Mouse (Mus musculus) hindbrain, embryonic 12.5 days (tissue): ENCODE data around the gene Tsen15. TPM values are rescaled to one million over a fixed set of nuclear protein-coding genes. Genes with fewer than 3 reads are reported as not detected.
"Not testable (repeated sequence)": the region's sequence is repeated elsewhere in the genome, so short reads cannot be mapped to it uniquely, and the experiment has no call there.

ENCODE experiments used
- ATAC-seq: fragments of 200-750 bp; cut with Nextera tagmentation; 2 replicates; pipeline ENCODE4 v1.8.0; 2017; ENCODE audit warnings: moderate TSS enrichment; ENCODE audit not compliant: low FRiP score
- H3K27ac ChIP-seq: fragments of 300-500 bp; sonication (generic); 2 replicates; pipeline ENCODE4 v1.5.1; 2016; ENCODE audit warnings: mild to moderate bottlenecking
- H3K27me3 ChIP-seq: fragments of 300-500 bp; sonication (generic); 2 replicates; pipeline ENCODE4 v1.6.1; 2016; ENCODE audit warnings: mild to moderate bottlenecking
- H3K36me3 ChIP-seq: fragments of 300-500 bp; sonication (generic); 2 replicates; pipeline ENCODE4 v1.6.1; 2016; ENCODE audit warnings: mild to moderate bottlenecking
- H3K4me1 ChIP-seq: fragments of 300-500 bp; sonication (generic); 2 replicates; pipeline ENCODE4 v1.6.1; 2016
- H3K4me2 ChIP-seq: fragments of 300-500 bp; sonication (generic); replicated peaks from 2 replicates; pipeline ENCODE4 v1.6.1; 2016; ENCODE audit warnings: mild to moderate bottlenecking
- H3K4me3 ChIP-seq: fragments of 300-500 bp; sonication (generic); 2 replicates; pipeline ENCODE4 v1.5.1; 2016; ENCODE audit warnings: mild to moderate bottlenecking
- H3K9ac ChIP-seq: fragments of 300-500 bp; sonication (generic); 2 replicates; pipeline ENCODE4 v1.6.1; 2016; ENCODE audit warnings: mild to moderate bottlenecking, moderate library complexity
- H3K9me3 ChIP-seq: fragments of 300-500 bp; sonication (generic); replicated peaks from 2 replicates; pipeline ENCODE4 v1.6.1; 2016; ENCODE audit warnings: mild to moderate bottlenecking
- WGBS: fragments of 180-500 bp; shearing (Covaris S2); methylation state at CpG from one replicate; pipeline ENCODE4 v1.1.7; 2016; 5-methylcytosine and 5-hydroxymethylcytosine counted together
- polyA plus RNA-seq: library from polyadenylated mRNA; unstranded; fragments of >200 nt; fragmentation: Nextera tagmentation; extraction: Ambion mirVana; gene quantifications from 2 replicates; pipeline ENCODE4 v1.2.1, GENCODE M21; 2016

The Tsen15 gene
- polyA plus RNA-seq, 1 experiment from 2014 or later, result 45.3 TPM

- no peak for ATAC-seq
- Histone ChIP-seq H3K9me3 (peaks cover 7% of the 10 kb centered on the region; the same call in 1 of the 2 replicates), H3K4me1 (peaks cover 8% of the 10 kb centered on the region), H3K4me2 (no peak overlapping the region), H3K27me3 (no peaks in the 10 kb centered on the region), H3K4me3 (no peak overlapping the region), H3K36me3 (peaks cover 4% of the 10 kb centered on the region; the same call in 1 of the 2 replicates), H3K9ac (no peak overlapping the region), H3K27ac (no peak overlapping the region)
- 85% methylated on average over 4 of the region's 4 CpGs for WGBS
Measured at GRCm38 (mm10) chr1:152409356-152409755, 22.9 kb upstream of the Tsen15 start.

GRCm38 (mm10) chr1:152407021-152407946 lies 20.8 kb upstream of the Tsen15 start:
- Histone ChIP-seq H3K4me2 (peak overlapping the region; percentile 41), H3K4me1 (peaks cover 8% of the 10 kb centered on the region), H3K36me3 (peaks cover 3% of the 10 kb centered on the region; the same call in 1 of the 2 replicates), H3K27ac (peak overlapping the region; percentile 40; the same call in 1 of the 2 replicates), H3K9ac (no peak overlapping the region), H3K27me3 (no peaks in the 10 kb centered on the region), H3K4me3 (no peak overlapping the region), H3K9me3 (peaks cover 5% of the 10 kb centered on the region; the same call in 1 of the 2 replicates)
- WGBS, result 41% methylated on average over 22 of the region's 22 CpGs
- ATAC-seq, result no peak

GRCm38 (mm10) chr1:152400556-152401540 lies 14.4 kb upstream of the Tsen15 start:
- peaks cover 23% of the 10 kb centered on the region for H3K27me3 ChIP-seq
- peak overlapping the region; percentile 63 for H3K4me3 ChIP-seq
- ATAC-seq, result peak; percentile 53; the same call in 1 of the 2 replicates
- 21% methylated on average over 14 of the region's 14 CpGs for WGBS
- H3K9me3 ChIP-seq, result no peaks in the 10 kb centered on the region
- no peak overlapping the region for H3K27ac ChIP-seq
- H3K4me2 ChIP-seq, result peak overlapping the region; percentile 76
- H3K9ac ChIP-seq, result peak overlapping the region; percentile 70
- peaks cover 12% of the 10 kb centered on the region; the same call in 1 of the 2 replicates for H3K4me1 ChIP-seq
- no peaks in the 10 kb centered on the region for H3K36me3 ChIP-seq

GRCm38 (mm10) chr1:152399790-152400555 lies 13.5 kb upstream of the Tsen15 start, which contains the start of gene Colgalt2:
TSS of gene Colgalt2 (plus strand) at chr1:152399830.
- no peaks in the 10 kb centered on the region for H3K36me3 ChIP-seq
- peak within 1 kb of the TSS; percentile 76 for H3K4me2 ChIP-seq
- peaks cover 23% of the 10 kb centered on the region for H3K27me3 ChIP-seq
- no peaks in the 10 kb centered on the region for H3K9me3 ChIP-seq
- H3K4me3 ChIP-seq, result peak within 1 kb of the TSS; percentile 63
- WGBS, result under 1% methylated on average over 69 of the region's 70 CpGs
- H3K9ac ChIP-seq, result peak within 1 kb of the TSS; percentile 70
- H3K4me1 ChIP-seq, result peaks cover 12% of the 10 kb centered on the region; the same call in 1 of the 2 replicates
- no peak within 1 kb of the TSS for H3K27ac ChIP-seq
- peak; percentile 88 for ATAC-seq

- Histone ChIP-seq H3K27ac (no peak overlapping the region), H3K9me3 (no peaks in the 10 kb centered on the region), H3K4me2 (no peak overlapping the region), H3K4me1 (peaks cover 12% of the 10 kb centered on the region; the same call in 1 of the 2 replicates), H3K9ac (no peak overlapping the region), H3K27me3 (peaks cover 23% of the 10 kb centered on the region), H3K4me3 (no peak overlapping the region), H3K36me3 (no peaks in the 10 kb centered on the region)
- 71% methylated on average over 1 of the region's 1 CpGs for WGBS
- ATAC-seq, result no peak
Measured at GRCm38 (mm10) chr1:152398708-152399107, 12.2 kb upstream of the Tsen15 start.

- Histone ChIP-seq H3K9me3 (no peaks in the 10 kb centered on the region), H3K36me3 (no peaks in the 10 kb centered on the region), H3K9ac (no peak overlapping the region), H3K4me3 (no peak overlapping the region), H3K27me3 (peaks cover 11% of the 10 kb centered on the region), H3K27ac (no peak overlapping the region), H3K4me1 (no peaks in the 10 kb centered on the region; the same call in 1 of the 2 replicates), H3K4me2 (no peak overlapping the region)
- no peak for ATAC-seq
- WGBS, result 83% methylated on average over 4 of the region's 4 CpGs
Measured at GRCm38 (mm10) chr1:152394956-152395515, 8.5 kb upstream of the Tsen15 start.

- Histone ChIP-seq H3K9ac (no peak overlapping the region), H3K36me3 (no peaks in the 10 kb centered on the region), H3K9me3 (no peaks in the 10 kb centered on the region), H3K4me2 (no peak overlapping the region), H3K4me1 (no peaks in the 10 kb centered on the region), H3K27ac (no peak overlapping the region), H3K27me3 (peaks cover 11% of the 10 kb centered on the region), H3K4me3 (no peak overlapping the region)
- 93% methylated on average over 3 of the region's 3 CpGs for WGBS
- ATAC-seq, result no peak
Measured at GRCm38 (mm10) chr1:152394137-152394536, 7.6 kb upstream of the Tsen15 start.

GRCm38 (mm10) chr1:152389271-152389670 lies 2.8 kb upstream of the Tsen15 start:
- Histone ChIP-seq H3K27ac (no peak overlapping the region), H3K36me3 (no peaks in the 10 kb centered on the region), H3K9me3 (no peaks in the 10 kb centered on the region), H3K9ac (no peak overlapping the region), H3K4me2 (no peak overlapping the region), H3K4me1 (peaks cover 5% of the 10 kb centered on the region; the same call in 1 of the 2 replicates), H3K27me3 (no peaks in the 10 kb centered on the region), H3K4me3 (no peak overlapping the region)
- ATAC-seq, result no peak

- H3K27ac ChIP-seq, H3K9me3 ChIP-seq, H3K27me3 ChIP-seq, H3K36me3 ChIP-seq, ATAC-seq, H3K4me1 ChIP-seq: not testable (repeated sequence)
- Histone ChIP-seq H3K9ac (peak overlapping the region; percentile 88), H3K4me3 (peak overlapping the region; percentile 84), H3K4me2 (peak overlapping the region; percentile 86)
- 31% methylated on average over 2 of the region's 4 CpGs for WGBS
Measured at GRCm38 (mm10) chr1:152385693-152386092, 795 bp downstream of the Tsen15 start.

GRCm38 (mm10) chr1:152384589-152384988 lies 1.9 kb downstream of the Tsen15 start:
- WGBS, result 97% methylated on average over 1 of the region's 1 CpGs

GRCm38 (mm10) chr1:152378311-152378710 lies 8.2 kb downstream of the Tsen15 start:
- Histone ChIP-seq H3K4me3 (no peak overlapping the region), H3K27me3 (no peaks in the 10 kb centered on the region), H3K4me2 (no peak overlapping the region), H3K27ac (no peak overlapping the region), H3K4me1 (no peaks in the 10 kb centered on the region), H3K36me3 (no peaks in the 10 kb centered on the region), H3K9me3 (no peaks in the 10 kb centered on the region), H3K9ac (no peak overlapping the region)
- WGBS, result 91% methylated on average over 5 of the region's 5 CpGs
- ATAC-seq, result no peak

More at GRCm38 (mm10) chr1:152384589-152384988, 1.9 kb downstream of the Tsen15 start:
- Histone ChIP-seq H3K4me3 (no peak overlapping the region), H3K27ac (no peak overlapping the region), H3K9ac (no peak overlapping the region), H3K4me1 (peaks cover 5% of the 10 kb centered on the region; the same call in 1 of the 2 replicates), H3K9me3 (no peaks in the 10 kb centered on the region), H3K27me3 (no peaks in the 10 kb centered on the region), H3K36me3 (no peaks in the 10 kb centered on the region), H3K4me2 (no peak overlapping the region)
- ATAC-seq, result no peak
